Mouse (Mus musculus): ENCODE data around the gene Psmb10.

Gene Psmb10

GRCm38 (mm10) chr8:105937496-105938305 lies 543 bp downstream of the Psmb10 start:
- DNase-seq (ENCODE audit: low spot score), result peak; percentile 23

- peak; percentile 96 for DNase-seq (ENCODE audit: low spot score)
Observed at GRCm38 (mm10) chr8:105936866-105937475, 1.3 kb downstream of the Psmb10 start.

GRCm38 (mm10) chr8:105935863-105936603 lies 2.2 kb downstream of the Psmb10 start:
- DNase-seq (ENCODE audit: low spot score), result no peak

- no peak for DNase-seq (ENCODE audit: low spot score)
Observed at GRCm38 (mm10) chr8:105935105-105935504, 3.1 kb downstream of the Psmb10 start.

- DNase-seq (ENCODE audit: low spot score), result no peak
Observed at GRCm38 (mm10) chr8:105933762-105934161, 4.5 kb downstream of the Psmb10 start, which contains the start of gene Ctrl. Gene Ctrl (minus strand): TSS chr8:105933862.

GRCm38 (mm10) chr8:105932525-105932924 lies 5.7 kb downstream of the Psmb10 start:
- no peak for DNase-seq (ENCODE audit: low spot score)

- no peak for DNase-seq (ENCODE audit: low spot score)
Observed at GRCm38 (mm10) chr8:105931271-105931670, 7.0 kb downstream of the Psmb10 start.

GRCm38 (mm10) chr8:105930602-105931001 lies 7.6 kb downstream of the Psmb10 start:
- peak; percentile 73 for DNase-seq (ENCODE audit: low spot score)

- DNase-seq (ENCODE audit: low spot score), result no peak
Observed at GRCm38 (mm10) chr8:105925123-105925522, 13.1 kb downstream of the Psmb10 start.

- no peak for DNase-seq (ENCODE audit: low spot score)
Observed at GRCm38 (mm10) chr8:105919390-105919789, 18.9 kb downstream of the Psmb10 start.

- no peak for DNase-seq (ENCODE audit: low spot score)
Observed at GRCm38 (mm10) chr8:105900941-105901616, 37.2 kb downstream of the Psmb10 start.

- DNase-seq (ENCODE audit: low spot score), result peak; percentile 96
Observed at GRCm38 (mm10) chr8:105900180-105900940, 37.9 kb downstream of the Psmb10 start, which contains the start of gene Pskh1. Gene Pskh1 (plus strand): TSS chr8:105900441.

- DNase-seq (ENCODE audit: low spot score), result no peak
Observed at GRCm38 (mm10) chr8:105897801-105898480, 40.3 kb downstream of the Psmb10 start.

GRCm38 (mm10) chr8:105893339-105893738 lies 44.9 kb downstream of the Psmb10 start, which contains the start of gene Nrn1l:
Gene Nrn1l (plus strand): TSS chr8:105893567.
- peak; percentile 84 for DNase-seq (ENCODE audit: low spot score)

- no peak for DNase-seq (ENCODE audit: low spot score)
Observed at GRCm38 (mm10) chr8:105892432-105892831, 45.8 kb downstream of the Psmb10 start.

GRCm38 (mm10) chr8:105890870-105891269 lies 47.4 kb downstream of the Psmb10 start:
- DNase-seq (ENCODE audit: low spot score), result no peak

- DNase-seq (ENCODE audit: low spot score), result no peak
Observed at GRCm38 (mm10) chr8:105889756-105890465, 48.3 kb downstream of the Psmb10 start.

All from embryo, embryonic 10 days (tissue).